Mouse (Mus musculus) ES-Bruce4 (cell line): Measurements from ENCODE around the gene Cep170b. TPM values are rescaled to one million over a fixed set of nuclear protein-coding genes. Genes with fewer than 3 reads are reported as not detected.

Experiments
- H3K27ac ChIP-seq: 2 replicates; pipeline ENCODE4 v1.5.1; 2012; ENCODE audit warnings: low read length, inconsistent platforms; ENCODE audit not compliant: insufficient read depth
- H3K27me3 ChIP-seq: 2 replicates; pipeline ENCODE4 v1.6.1; 2012; ENCODE audit warnings: mild to moderate bottlenecking, low read length, inconsistent platforms; ENCODE audit not compliant: control insufficient read depth, poor library complexity, insufficient read depth, severe bottlenecking
- H3K36me3 ChIP-seq: 2 replicates; pipeline ENCODE4 v1.6.1; 2012; ENCODE audit warnings: inconsistent platforms, mild to moderate bottlenecking, low read length, moderate library complexity; ENCODE audit not compliant: control insufficient read depth, poor library complexity, insufficient read depth, severe bottlenecking
- H3K4me1 ChIP-seq: one replicate; pipeline ENCODE4 v1.8.1; 2011; ENCODE audit warnings: low read length; ENCODE audit not compliant: control insufficient read depth, insufficient read depth
- H3K4me3 ChIP-seq: 2 replicates; pipeline ENCODE4 v1.5.1; 2011; ENCODE audit warnings: low read depth, mild to moderate bottlenecking, low read length
- H3K9ac ChIP-seq: 2 replicates; pipeline ENCODE4 v1.6.1; 2012; ENCODE audit warnings: low read depth, mild to moderate bottlenecking, inconsistent platforms; ENCODE audit not compliant: poor library complexity, severe bottlenecking
- H3K9me3 ChIP-seq: replicated peaks from 2 replicates; pipeline ENCODE4 v1.6.1; 2012; ENCODE audit warnings: mild to moderate bottlenecking, low read length, inconsistent platforms; ENCODE audit not compliant: control insufficient read depth, poor library complexity, insufficient read depth, severe bottlenecking
- CTCF ChIP-seq: IDR thresholded peaks from one replicate; pipeline ENCODE4 v1.8.1; 2011; ENCODE audit warnings: low read depth, low read length
- EP300 ChIP-seq: IDR thresholded peaks from 2 replicates; pipeline ENCODE4 v1.6.1; 2011; ENCODE audit warnings: low read depth, low read length; ENCODE audit not compliant: insufficient read depth
- POLR2A ChIP-seq: IDR thresholded peaks from one replicate; pipeline ENCODE4 v1.8.1; 2011; ENCODE audit warnings: low read length; ENCODE audit not compliant: insufficient read depth
- polyA plus RNA-seq: library from polyadenylated mRNA; stranded (reverse); fragments of >200 nt; gene quantifications from 2 replicates; pipeline ENCODE4 v1.2.4, GENCODE M21; 2011; ENCODE audit warnings: low read depth; ENCODE audit not compliant: missing spikeins, insufficient read depth, insufficient read length

Cep170b gene
- polyA plus RNA-seq, 1 experiment, result 104 TPM

DNA sequence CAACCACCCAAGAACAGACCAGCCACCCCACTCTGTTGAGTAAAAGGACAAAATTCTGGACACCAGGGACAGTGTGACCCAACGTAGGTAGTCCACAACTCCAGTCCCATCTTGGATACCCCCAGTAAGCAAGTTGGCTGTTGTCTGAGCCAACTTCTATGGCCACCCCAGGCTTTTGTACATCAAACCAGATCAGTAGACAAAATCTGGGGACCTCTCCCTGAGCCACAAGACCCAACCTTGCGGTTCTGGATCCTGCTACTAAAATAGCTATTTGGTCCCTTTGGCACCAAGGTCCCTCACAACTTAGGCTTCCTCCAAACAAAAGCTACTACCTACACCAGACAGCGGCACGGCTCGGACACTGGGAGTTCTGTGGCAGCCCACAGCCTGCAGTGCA is 74.7 kb downstream of the Cep170b start:
- Histone ChIP-seq H3K4me3 (peak overlapping the region; percentile 53), H3K9ac (peak overlapping the region; percentile 72)
- TF ChIP-seq EP300 (no peak), POLR2A (no peak), CTCF (no peak)

GRCm38 (mm10) chr12:112795466-112796104 is 75.3 kb downstream of the Cep170b start:
- TF ChIP-seq CTCF, result no peak
- peak; percentile 46; the same call in 1 of the 2 replicates for TF ChIP-seq EP300
- Histone ChIP-seq H3K9ac (peak overlapping the region; percentile 72), H3K27ac (peak overlapping the region; percentile 43), H3K4me3 (peak overlapping the region; percentile 53), H3K36me3 (no peaks in the 10 kb centered on the region), H3K4me1 (peaks cover 11% of the 10 kb centered on the region), H3K9me3 (no peaks in the 10 kb centered on the region), H3K27me3 (no peaks in the 10 kb centered on the region)

More for the DNA sequence above, 74.7 kb downstream of the Cep170b start:
- peak overlapping the region; percentile 27 for H3K27ac ChIP-seq
- peaks cover 11% of the 10 kb centered on the region for H3K4me1 ChIP-seq
- no peaks in the 10 kb centered on the region for H3K9me3 ChIP-seq
- H3K27me3 ChIP-seq, result no peaks in the 10 kb centered on the region
- H3K36me3 ChIP-seq, result no peaks in the 10 kb centered on the region

Other genes starting within 250 kb of the Cep170b start
- not detected in 2 replicates for gene A530016L24Rik, start 231.0 kb upstream of the Cep170b start, polyA plus RNA-seq
- gene Tmem179, start 203.7 kb upstream of the Cep170b start, polyA plus RNA-seq, result 0.27 TPM in 1 of 2 replicates, not detected in the other
- 28.2 and 28.3 TPM in 2 replicates for gene Inf2, start 131.7 kb upstream of the Cep170b start, polyA plus RNA-seq
- gene Adssl1, start 100.4 kb upstream of the Cep170b start, polyA plus RNA-seq, result 6.6 and 8.7 TPM in 2 replicates
- 103 and 104 TPM in 2 replicates for gene Siva1, start 75.8 kb upstream of the Cep170b start, polyA plus RNA-seq
- gene Akt1, start 45.6 kb upstream of the Cep170b start, polyA plus RNA-seq, result 70.4 and 78.0 TPM in 2 replicates
- 2.2 and 5.0 TPM in 2 replicates for gene Zbtb42, start 41.6 kb upstream of the Cep170b start, polyA plus RNA-seq
- 0.90 and 1.1 TPM in 2 replicates for gene Pld4, start 40.2 kb downstream of the Cep170b start, polyA plus RNA-seq
- 25.8 and 28.6 TPM in 2 replicates for gene Ahnak2, start 82.2 kb downstream of the Cep170b start, polyA plus RNA-seq
- gene Clba1, start 88.5 kb downstream of the Cep170b start, polyA plus RNA-seq, result 4.9 and 7.6 TPM in 2 replicates
- 58.9 and 59.1 TPM in 2 replicates for gene Cdca4, start 109.0 kb downstream of the Cep170b start, polyA plus RNA-seq
- 0.64 and 0.93 TPM in 2 replicates for gene Gpr132, start 147.8 kb downstream of the Cep170b start, polyA plus RNA-seq
- 47.6 and 50.9 TPM in 2 replicates for gene Jag2, start 209.3 kb downstream of the Cep170b start, polyA plus RNA-seq
- gene Nudt14, start 221.7 kb downstream of the Cep170b start, polyA plus RNA-seq, result 47.5 and 48.8 TPM in 2 replicates